Comparison of ENCODE assay signal across 24 mouse cellular contexts in the genomic region with DNA sequence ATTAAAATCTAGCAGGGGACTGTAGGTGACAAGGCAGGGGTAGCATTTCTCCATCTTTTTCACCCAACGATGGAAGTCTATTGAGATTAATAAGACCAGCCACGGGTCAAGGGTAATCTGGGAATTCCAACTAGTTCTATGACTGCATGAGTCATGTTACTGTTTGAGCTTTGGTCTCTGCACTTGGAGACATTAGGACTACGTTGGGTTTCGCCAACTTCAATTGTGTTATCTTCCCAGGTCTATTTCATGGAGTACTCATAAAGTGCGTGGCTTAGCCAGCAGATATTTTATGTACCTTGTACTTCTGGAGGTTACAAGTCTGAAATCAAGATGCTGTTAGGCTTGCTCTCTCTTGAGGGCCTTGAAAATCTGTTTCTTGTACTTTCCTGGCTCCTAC.
"Had no signal": no experiment of that assay in that cellular context is flagged by ENCODE, and none has a peak within 500 bp of the region (broad histone marks: within the 10 kb centered on the region; RNA-seq: fewer than 3 reads in every experiment).

No protein-coding gene starts in this region.

- H3K4me1 ChIP-seq: liver, embryonic 12.5 days had no signal

- H3K4me2 ChIP-seq: heart, embryonic 11.5 days; heart, embryonic 13.5 days; heart, embryonic 15.5 days; hindbrain, embryonic 13.5 days; hindbrain, embryonic 15.5 days; kidney, embryonic 15.5 days; limb, embryonic 13.5 days; limb, embryonic 15.5 days; liver, embryonic 12.5 days had no signal

- H3K9me3 ChIP-seq: heart, embryonic 13.5 days; heart, embryonic 15.5 days; hindbrain, embryonic 13.5 days; hindbrain, embryonic 15.5 days; kidney, embryonic 15.5 days; limb, embryonic 13.5 days; limb, embryonic 15.5 days; liver, embryonic 12.5 days had no signal

- ATAC-seq: hindbrain, postnatal 0 days; liver, embryonic 12.5 days had no signal

- H3K27ac ChIP-seq: heart, adult 2 months; heart, embryonic 13.5 days; heart, embryonic 15.5 days; hindbrain, embryonic 13.5 days; hindbrain, embryonic 15.5 days; hindbrain, postnatal 0 days; kidney, embryonic 15.5 days; kidney, postnatal 0 days; limb, embryonic 13.5 days; limb, embryonic 15.5 days; liver, embryonic 12.5 days had no signal

- H3K9ac ChIP-seq: heart, embryonic 13.5 days; heart, embryonic 15.5 days; hindbrain, embryonic 13.5 days; hindbrain, embryonic 15.5 days; kidney, embryonic 15.5 days; limb, embryonic 13.5 days; limb, embryonic 15.5 days; liver, embryonic 12.5 days had no signal

- DNase-seq: gastrocnemius, postnatal 14 days; gastrocnemius, postnatal 36 days; heart, adult 11 months; heart, adult 2 months; heart, postnatal 14 days; heart, postnatal 36 days; kidney, adult 18-20 months; kidney, adult 8-10 months; kidney, postnatal 14 days; kidney, postnatal 36 days; layer of hippocampus, adult 9-11 months; layer of hippocampus, postnatal 36 days; left cerebral cortex, postnatal 4 days had no signal

- H3K4me3 ChIP-seq: heart, adult 2 months; heart, embryonic 13.5 days; heart, embryonic 15.5 days; hindbrain, embryonic 13.5 days; hindbrain, embryonic 15.5 days; kidney, embryonic 15.5 days; limb, embryonic 13.5 days; limb, embryonic 15.5 days; liver, embryonic 12.5 days had no signal

- H3K27me3 ChIP-seq: heart, embryonic 13.5 days; heart, embryonic 15.5 days; hindbrain, embryonic 13.5 days; hindbrain, embryonic 15.5 days; kidney, embryonic 15.5 days; limb, embryonic 13.5 days; limb, embryonic 15.5 days; liver, embryonic 12.5 days had no signal

- H3K36me3 ChIP-seq: heart, embryonic 13.5 days; heart, embryonic 15.5 days; hindbrain, embryonic 13.5 days; hindbrain, embryonic 15.5 days; kidney, embryonic 15.5 days; limb, embryonic 13.5 days; limb, embryonic 15.5 days; liver, embryonic 12.5 days had no signal
